Mouse (Mus musculus) limb, embryonic 13.5 days (tissue): Measurements from ENCODE around the gene Dgcr2. TPM values are rescaled to one million over a fixed set of nuclear protein-coding genes. Genes with fewer than 3 reads are reported as not detected.

ENCODE experiments used
- ATAC-seq: fragments of 200-750 bp; cut with Nextera tagmentation; 2 replicates; pipeline ENCODE4 v1.8.0; 2017; ENCODE audit warnings: low read depth, moderate number of reproducible peaks, moderate TSS enrichment; ENCODE audit not compliant: low FRiP score
- H3K27ac ChIP-seq: fragments of 300-500 bp; sonication (generic); 2 replicates; pipeline ENCODE4 v1.5.1; 2015; ENCODE audit warnings: inconsistent platforms, mild to moderate bottlenecking, moderate library complexity
- H3K27me3 ChIP-seq: fragments of 300-500 bp; sonication (generic); 2 replicates; pipeline ENCODE4 v1.6.1; 2015; ENCODE audit warnings: mild to moderate bottlenecking, inconsistent platforms
- H3K36me3 ChIP-seq: fragments of 300-500 bp; sonication (generic); 2 replicates; pipeline ENCODE4 v1.6.1; 2015; ENCODE audit warnings: inconsistent platforms, mild to moderate bottlenecking, moderate library complexity
- H3K4me1 ChIP-seq: fragments of 300-500 bp; sonication (generic); 2 replicates; pipeline ENCODE4 v1.6.1; 2015; ENCODE audit warnings: inconsistent platforms
- H3K4me2 ChIP-seq: fragments of 300-500 bp; sonication (generic); replicated peaks from 2 replicates; pipeline ENCODE4 v1.6.1; 2015; ENCODE audit warnings: inconsistent platforms, mild to moderate bottlenecking, moderate library complexity
- H3K4me3 ChIP-seq: fragments of 300-500 bp; sonication (generic); 2 replicates; pipeline ENCODE4 v1.5.1; 2015; ENCODE audit warnings: moderate library complexity, mild to moderate bottlenecking, inconsistent platforms
- H3K9ac ChIP-seq: fragments of 300-500 bp; sonication (generic); 2 replicates; pipeline ENCODE4 v1.6.1; 2015; ENCODE audit warnings: mild to moderate bottlenecking, inconsistent platforms
- H3K9me3 ChIP-seq: fragments of 300-500 bp; sonication (generic); 2 replicates; pipeline ENCODE4 v1.6.1; 2016; ENCODE audit warnings: inconsistent platforms
- WGBS: fragments of 180-500 bp; shearing (Covaris S2); methylation state at CpG from one replicate; pipeline ENCODE4 v1.1.7; 2015; 5-methylcytosine and 5-hydroxymethylcytosine counted together
- polyA plus RNA-seq: library from polyadenylated mRNA; unstranded; fragments of >200 nt; fragmentation: Nextera tagmentation; extraction: Ambion mirVana; gene quantifications from 2 replicates; pipeline ENCODE4 v1.2.1, GENCODE M21; 2015

Gene Dgcr2
- polyA plus RNA-seq, 1 experiment from 2014 or later: 105 TPM

DNA sequence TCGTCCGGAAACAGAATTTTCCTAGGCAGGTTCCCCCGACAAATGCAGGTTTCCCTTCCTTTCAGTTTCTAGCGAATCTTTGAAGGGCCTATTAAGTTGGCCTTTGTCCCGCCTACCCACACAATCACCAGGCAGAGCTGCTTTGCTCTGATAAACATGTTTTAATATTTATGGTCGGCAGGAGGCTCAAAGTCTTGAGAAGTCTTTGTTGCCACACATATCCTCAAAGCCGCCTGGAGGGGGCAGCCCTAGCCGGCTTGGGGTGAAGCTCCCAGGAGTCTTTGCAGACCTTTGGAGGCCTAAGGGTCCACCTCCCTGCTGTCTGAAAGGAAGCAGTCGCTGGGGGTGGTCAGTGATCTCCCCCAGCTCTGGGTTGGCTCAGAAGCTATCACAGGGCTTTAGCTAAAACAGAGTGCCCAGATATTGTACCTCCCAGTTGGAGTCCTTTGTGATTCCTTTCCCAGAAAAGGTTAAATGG is 30.3 kb upstream of the Dgcr2 start:
- WGBS: under 1% methylated on average over 9 of the region's 9 CpGs
- peak; percentile 7; the same call in 1 of the 2 replicates for ATAC-seq
- H3K4me2 ChIP-seq: peak overlapping the region; percentile 89

DNA sequence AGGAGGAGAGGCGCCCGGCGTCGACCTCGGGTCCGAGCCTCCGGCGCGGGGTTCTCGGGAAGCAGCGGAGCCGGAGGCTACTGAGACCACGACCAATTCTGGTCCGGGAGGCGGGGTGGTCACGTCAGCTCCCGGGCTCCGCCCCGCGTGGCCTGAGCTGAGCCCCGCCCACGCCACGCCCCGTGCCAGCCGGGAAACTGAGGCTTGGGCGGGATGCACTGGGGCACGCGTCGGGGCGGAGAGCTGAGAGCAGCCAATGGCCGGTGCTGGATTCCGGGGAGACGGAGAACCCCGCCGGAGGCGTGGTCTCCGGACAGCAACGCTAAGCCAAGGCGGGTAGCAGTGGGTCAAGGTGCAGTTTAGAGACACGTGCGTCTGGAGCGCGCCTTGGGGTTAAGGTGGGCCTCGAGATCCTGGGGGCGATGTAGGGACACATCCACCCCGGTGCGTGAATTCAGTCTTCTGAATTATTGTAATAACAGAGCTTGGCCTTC is 29.8 kb upstream of the Dgcr2 start, which contains the start of gene Slc25a1:
Gene Slc25a1, minus strand, starts transcription at position 133 of the 494 bp plus-strand sequence.
- Histone ChIP-seq H3K27ac (peak within 1 kb of the TSS; percentile 56), H3K9me3 (no peaks in the 10 kb centered on the region), H3K4me3 (peak within 1 kb of the TSS; percentile 87), H3K27me3 (0 out of 2 replicates have a peak, but pooled peaks cover 3% of the 10 kb centered on the region), H3K4me2 (peak within 1 kb of the TSS; percentile 89), H3K4me1 (peaks cover 19% of the 10 kb centered on the region), H3K36me3 (peaks cover 15% of the 10 kb centered on the region), H3K9ac (peak within 1 kb of the TSS; percentile 86)
- WGBS: under 1% methylated on average over 44 of the region's 47 CpGs
- peak; percentile 74 for ATAC-seq

More for the DNA sequence above, 30.3 kb upstream of the Dgcr2 start:
- peak overlapping the region; percentile 56 for H3K27ac ChIP-seq
- H3K27me3 ChIP-seq: 0 out of 2 replicates have a peak, but pooled peaks cover 3% of the 10 kb centered on the region
- H3K9me3 ChIP-seq: no peaks in the 10 kb centered on the region
- H3K36me3 ChIP-seq: peaks cover 15% of the 10 kb centered on the region
- H3K9ac ChIP-seq: peak overlapping the region; percentile 86; the same call in 1 of the 2 replicates
- peak overlapping the region; percentile 87 for H3K4me3 ChIP-seq
- H3K4me1 ChIP-seq: peaks cover 18% of the 10 kb centered on the region

DNA sequence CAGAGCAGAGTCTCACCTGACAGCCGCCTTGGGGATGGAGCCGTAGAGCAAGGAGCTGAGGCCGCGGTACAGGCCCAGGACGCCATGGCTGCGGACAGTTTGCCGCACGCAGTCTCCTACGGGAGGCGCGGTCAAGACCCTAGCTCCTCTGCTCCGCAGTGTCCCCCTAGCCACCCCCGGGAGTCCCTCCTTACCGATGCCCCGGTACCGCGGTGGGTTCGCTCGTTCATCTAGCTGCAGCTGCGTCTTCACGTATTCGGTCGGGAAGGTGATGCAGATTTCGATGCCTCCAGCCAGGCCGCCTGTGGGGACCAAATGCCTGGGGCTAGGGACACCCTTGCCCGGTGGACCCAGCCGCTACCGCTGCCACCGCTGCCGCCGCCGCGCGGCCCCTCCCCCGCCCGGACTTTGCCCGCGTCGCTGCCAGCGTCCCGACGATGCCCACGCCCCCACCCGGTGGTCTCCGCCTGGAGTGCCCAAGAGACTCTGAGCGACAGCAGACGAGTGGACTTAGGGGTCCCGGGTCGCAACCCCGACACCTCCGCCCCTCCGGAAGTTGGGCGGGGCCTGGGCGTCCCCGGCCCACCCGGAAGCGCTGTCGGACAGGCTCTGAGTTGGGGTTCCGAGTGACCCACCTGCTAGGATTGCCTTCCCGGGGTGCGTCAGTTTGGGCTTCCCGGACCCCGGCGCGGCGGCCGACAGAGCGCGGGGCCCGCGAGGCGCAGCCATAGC is 29.2 kb upstream of the Dgcr2 start:
- WGBS: under 1% methylated on average over 62 of the region's 72 CpGs
- peaks cover 25% of the 10 kb centered on the region for H3K4me1 ChIP-seq
- H3K36me3 ChIP-seq: peaks cover 15% of the 10 kb centered on the region
- H3K4me3 ChIP-seq: peak overlapping the region; percentile 87
- peak overlapping the region; percentile 56; the same call in 1 of the 2 replicates for H3K27ac ChIP-seq
- H3K9me3 ChIP-seq: no peaks in the 10 kb centered on the region
- peak; percentile 46; the same call in 1 of the 2 replicates for ATAC-seq
- peak overlapping the region; percentile 86 for H3K9ac ChIP-seq
- H3K4me2 ChIP-seq: peak overlapping the region; percentile 89
- 0 out of 2 replicates have a peak, but pooled peaks cover 3% of the 10 kb centered on the region for H3K27me3 ChIP-seq

DNA sequence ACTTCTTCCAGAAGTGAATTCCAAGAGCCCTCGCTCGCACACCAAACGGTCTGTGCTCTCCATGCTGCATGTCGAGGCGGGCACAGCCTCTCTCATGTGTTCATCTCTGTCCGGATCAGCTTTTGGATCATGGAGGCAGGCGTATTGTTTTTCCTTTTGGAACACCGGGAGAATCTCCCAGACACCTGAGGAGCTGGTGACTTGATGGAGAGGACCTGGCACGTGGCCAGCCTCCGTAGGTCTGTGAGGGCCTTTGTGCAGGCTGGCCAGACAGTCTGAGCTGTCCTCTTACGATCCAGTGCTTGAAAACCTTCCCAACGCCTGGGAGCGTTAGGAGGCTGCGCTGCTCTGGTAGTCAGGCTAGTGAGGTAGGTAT is 23.8 kb upstream of the Dgcr2 start:
- Histone ChIP-seq H3K4me3 (peak overlapping the region; percentile 87), H3K4me2 (peak overlapping the region; percentile 97), H3K27ac (peak overlapping the region; percentile 67; the same call in 1 of the 2 replicates), H3K36me3 (peaks cover 15% of the 10 kb centered on the region), H3K27me3 (peaks cover 42% of the 10 kb centered on the region), H3K9ac (peak overlapping the region; percentile 94), H3K4me1 (peaks cover 31% of the 10 kb centered on the region), H3K9me3 (no peaks in the 10 kb centered on the region)
- WGBS: under 1% methylated on average over 14 of the region's 14 CpGs
- no peak; the same call in none of the 2 replicates for ATAC-seq

DNA sequence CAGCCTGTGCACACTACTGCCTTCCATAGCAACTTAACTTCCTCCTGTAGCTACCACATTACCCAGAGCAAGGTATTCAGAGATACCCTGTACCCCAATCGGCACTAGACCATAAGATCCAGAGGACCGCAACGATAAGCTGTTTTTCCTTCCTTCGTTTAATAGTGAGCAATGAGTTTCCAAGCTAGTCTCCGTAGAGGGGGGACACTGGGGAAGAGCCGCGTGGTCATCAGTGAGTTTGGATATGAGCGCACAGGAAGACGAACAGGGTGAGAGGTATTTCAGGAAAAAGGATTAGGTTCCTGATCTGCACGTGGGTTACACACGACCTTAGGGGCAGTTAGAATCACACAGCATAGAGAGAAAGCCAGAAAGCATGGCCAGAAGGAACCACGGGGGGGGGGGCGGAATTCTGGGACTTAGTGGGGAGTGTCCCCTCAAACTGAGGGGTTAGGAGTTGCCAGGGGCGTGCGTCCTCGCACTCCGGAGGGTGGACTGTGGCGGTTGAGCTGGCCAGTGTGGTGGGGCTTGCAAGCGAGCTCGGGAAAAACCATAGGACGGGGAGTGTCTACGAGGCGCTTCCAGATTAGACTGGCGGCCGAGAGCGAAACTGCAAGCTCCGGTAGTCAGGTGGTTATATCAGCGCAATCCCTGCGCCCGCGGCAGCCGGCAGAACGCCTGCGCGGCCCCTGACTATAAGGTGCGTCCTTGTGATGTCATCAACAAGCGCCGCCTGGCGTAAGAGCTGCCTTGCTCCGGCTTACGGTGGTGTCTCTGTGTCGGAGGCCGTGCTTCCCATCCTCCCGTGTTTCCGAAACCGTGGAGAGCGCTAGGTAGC is 23.2 kb upstream of the Dgcr2 start:
- peaks cover 25% of the 10 kb centered on the region for H3K4me1 ChIP-seq
- H3K27ac ChIP-seq: peak overlapping the region; percentile 75; the same call in 1 of the 2 replicates
- peak overlapping the region; percentile 97 for H3K4me2 ChIP-seq
- peaks cover 15% of the 10 kb centered on the region for H3K36me3 ChIP-seq
- peaks cover 48% of the 10 kb centered on the region for H3K27me3 ChIP-seq
- peak overlapping the region; percentile 94 for H3K9ac ChIP-seq
- ATAC-seq: peak; percentile 94
- WGBS: 3% methylated on average over 47 of the region's 47 CpGs
- H3K9me3 ChIP-seq: no peaks in the 10 kb centered on the region
- peak overlapping the region; percentile 87 for H3K4me3 ChIP-seq

DNA sequence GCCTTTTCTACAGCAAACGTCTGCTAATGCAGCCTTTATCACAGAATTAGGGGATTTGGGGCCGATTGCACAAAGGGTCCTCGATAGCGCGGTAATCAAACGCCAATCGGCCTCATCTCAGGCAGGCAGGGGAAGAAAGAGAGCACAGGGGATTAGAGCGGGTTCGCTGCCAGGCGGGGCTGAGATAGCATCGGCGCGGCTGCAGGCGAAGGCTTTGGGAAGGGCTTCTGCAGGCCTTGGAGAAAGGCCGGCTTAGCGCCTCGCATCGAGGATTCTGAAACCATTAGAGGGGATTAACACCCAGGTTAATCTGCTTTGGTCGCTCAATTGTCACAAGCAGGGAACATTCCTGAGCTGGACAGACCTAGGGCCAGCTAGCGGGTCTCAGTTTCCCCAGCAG is 22.2 kb upstream of the Dgcr2 start:
- Histone ChIP-seq H3K4me3 (peak overlapping the region; percentile 87; the same call in 1 of the 2 replicates), H3K4me2 (peak overlapping the region; percentile 97), H3K4me1 (peaks cover 23% of the 10 kb centered on the region), H3K9ac (peak overlapping the region; percentile 94), H3K27me3 (peaks cover 55% of the 10 kb centered on the region), H3K9me3 (no peaks in the 10 kb centered on the region), H3K36me3 (peaks cover 12% of the 10 kb centered on the region), H3K27ac (no peak overlapping the region)
- no peak for ATAC-seq
- 12% methylated on average over 20 of the region's 20 CpGs for WGBS

DNA sequence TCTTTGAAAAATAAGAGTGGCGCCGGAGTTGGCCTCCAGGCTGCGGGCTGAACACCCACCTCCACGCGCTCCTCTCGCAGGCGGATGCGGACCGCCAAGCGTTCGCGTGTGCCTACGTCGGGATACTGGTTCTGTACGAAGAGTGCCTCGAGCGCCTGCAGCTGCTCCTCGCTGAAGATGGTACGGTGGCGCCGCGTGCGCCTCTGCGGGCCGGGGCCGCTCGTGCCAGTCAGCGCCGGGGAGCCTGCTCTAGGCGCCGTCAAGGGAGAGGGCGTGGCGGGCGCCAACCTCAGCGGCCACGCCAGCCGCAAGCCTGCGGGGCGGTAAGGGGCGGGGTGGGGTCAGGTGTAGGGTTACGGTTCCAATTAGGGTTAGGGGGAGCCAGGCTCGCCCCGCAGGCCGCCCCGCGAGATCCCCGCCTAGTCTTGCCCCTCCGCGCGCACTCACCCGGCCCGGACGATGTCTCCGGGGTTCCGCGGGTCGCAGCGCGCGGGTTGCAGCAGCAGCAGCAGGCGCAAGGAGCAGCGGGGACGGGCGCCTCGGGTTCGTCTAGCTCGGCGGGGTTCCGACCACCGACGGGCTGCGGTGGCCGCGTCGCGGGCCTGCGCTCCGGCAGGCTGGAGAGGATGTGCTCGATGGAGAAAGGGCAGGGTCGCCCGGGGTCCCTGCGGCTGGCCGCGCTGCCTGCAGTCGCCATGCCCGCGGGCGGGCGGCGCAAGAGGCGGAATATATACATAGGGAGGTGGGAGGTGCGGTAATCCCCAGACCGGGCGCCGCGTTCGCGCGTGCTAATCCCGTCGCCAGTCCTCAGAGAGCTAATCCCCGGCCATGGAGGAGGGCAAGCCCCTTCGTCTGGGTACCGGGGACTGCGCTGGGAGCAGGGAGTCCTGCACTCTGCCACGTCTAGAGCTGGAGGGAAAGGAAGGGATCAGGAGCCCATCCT is 16.2 kb upstream of the Dgcr2 start, which contains the start of gene Gsc2:
Gene Gsc2, minus strand, starts transcription at position 753 of the 943 bp plus-strand sequence.
- Histone ChIP-seq H3K4me1 (peaks cover 24% of the 10 kb centered on the region), H3K9me3 (no peaks in the 10 kb centered on the region), H3K4me2 (peak within 1 kb of the TSS; percentile 72), H3K27me3 (peaks cover 79% of the 10 kb centered on the region), H3K4me3 (peak within 1 kb of the TSS; percentile 45), H3K9ac (peak within 1 kb of the TSS; percentile 60), H3K27ac (no peak within 1 kb of the TSS), H3K36me3 (no peaks in the 10 kb centered on the region)
- no peak for ATAC-seq
- WGBS: under 1% methylated on average over 106 of the region's 106 CpGs

DNA sequence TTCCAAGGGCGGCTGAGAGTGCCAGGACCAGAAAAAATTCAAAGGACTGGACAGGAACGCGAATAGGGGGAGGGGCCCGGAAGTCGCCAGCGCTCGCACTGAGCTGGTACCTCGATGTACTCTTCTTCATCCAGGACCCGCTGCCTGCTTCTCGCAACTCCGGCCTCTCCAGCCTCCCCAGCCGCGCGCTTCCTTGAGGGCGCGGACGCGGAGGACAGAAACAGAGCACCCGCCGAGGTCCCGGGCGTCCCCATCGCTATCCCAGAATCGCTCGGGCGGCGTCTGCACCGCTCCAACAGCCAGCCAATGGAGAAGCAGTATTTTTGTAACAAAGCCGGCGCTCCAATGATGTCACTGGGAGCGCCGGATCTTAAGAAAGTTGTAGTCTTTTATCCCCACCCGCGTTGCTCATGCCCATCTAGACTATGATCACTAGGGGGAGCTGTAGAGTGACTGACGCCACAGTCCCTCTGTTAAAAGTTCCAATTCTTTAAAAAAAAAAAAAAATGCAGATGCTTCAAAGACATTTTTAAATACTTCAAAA is 12.8 kb upstream of the Dgcr2 start, which contains the start of gene Ess2:
Gene Ess2, minus strand, starts transcription at position 297 of the 544 bp plus-strand sequence.
- Histone ChIP-seq H3K27me3 (peaks cover 46% of the 10 kb centered on the region), H3K27ac (peak within 1 kb of the TSS; percentile 48; the same call in 1 of the 2 replicates)

DNA sequence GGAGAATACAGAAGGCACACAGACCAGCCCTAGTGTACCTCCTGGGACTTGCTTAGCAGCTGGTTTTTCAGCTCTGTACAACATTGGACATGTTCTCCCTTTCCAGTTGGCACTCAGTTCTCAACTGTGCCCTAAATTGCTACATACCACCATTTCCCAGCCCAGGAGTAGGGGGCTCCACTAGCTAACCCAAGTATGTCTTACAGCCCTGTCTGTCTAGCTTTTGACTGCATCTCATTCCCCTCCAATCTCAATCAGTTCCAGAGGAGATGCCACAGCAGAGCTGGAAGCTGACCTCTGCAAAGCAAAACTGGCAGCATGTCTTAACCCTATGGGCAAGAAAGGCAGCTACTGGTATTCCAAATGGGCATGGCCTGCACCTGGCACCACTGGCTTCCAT is 2.3 kb downstream of the Dgcr2 start:
- no peak for ATAC-seq
- H3K4me3 ChIP-seq: no peak overlapping the region
- H3K36me3 ChIP-seq: peaks cover 29% of the 10 kb centered on the region
- H3K4me1 ChIP-seq: peaks cover 9% of the 10 kb centered on the region
- H3K9ac ChIP-seq: no peak overlapping the region
- no peak overlapping the region for H3K4me2 ChIP-seq
- H3K27me3 ChIP-seq: no peaks in the 10 kb centered on the region
- no peaks in the 10 kb centered on the region for H3K9me3 ChIP-seq
- no peak overlapping the region for H3K27ac ChIP-seq

More for the DNA sequence above, 12.8 kb upstream of the Dgcr2 start, which contains the start of gene Ess2:
- Histone ChIP-seq H3K9me3 (no peaks in the 10 kb centered on the region), H3K36me3 (peaks cover 34% of the 10 kb centered on the region), H3K9ac (peak within 1 kb of the TSS; percentile 78), H3K4me3 (peak within 1 kb of the TSS; percentile 75), H3K4me1 (peaks cover 24% of the 10 kb centered on the region), H3K4me2 (peak within 1 kb of the TSS; percentile 98)
- WGBS: under 1% methylated on average over 35 of the region's 35 CpGs
- peak; percentile 95 for ATAC-seq

DNA sequence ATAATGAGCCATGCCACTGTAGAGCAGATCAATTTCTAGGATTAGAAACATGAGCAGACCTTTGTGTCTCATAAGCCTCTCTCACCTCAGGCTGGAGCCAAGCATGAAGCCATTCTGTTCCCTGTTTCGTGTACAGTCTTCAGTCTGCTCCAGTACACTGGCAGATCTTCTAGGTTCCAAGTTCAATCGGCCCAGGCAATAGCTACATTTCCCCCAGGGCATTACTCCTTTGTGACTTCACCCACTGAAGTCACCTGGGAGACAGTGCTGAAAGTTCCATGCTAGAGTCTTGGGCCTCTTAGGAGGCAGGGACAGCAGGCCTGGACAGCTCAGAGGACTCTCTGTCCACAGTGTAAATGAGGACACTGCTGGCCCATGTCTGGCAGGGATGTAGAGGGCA is 4.4 kb downstream of the Dgcr2 start, which contains the start of gene Tssk1:
Gene Tssk1, plus strand, starts transcription at position 301 of the 400 bp plus-strand sequence.
- Histone ChIP-seq H3K9me3 (no peaks in the 10 kb centered on the region), H3K27ac (no peak within 1 kb of the TSS), H3K4me2 (no peak within 1 kb of the TSS), H3K36me3 (peaks cover 12% of the 10 kb centered on the region), H3K4me3 (no peak within 1 kb of the TSS), H3K27me3 (no peaks in the 10 kb centered on the region), H3K9ac (no peak within 1 kb of the TSS), H3K4me1 (peaks cover 22% of the 10 kb centered on the region)
- no peak for ATAC-seq
- 93% methylated on average over 2 of the region's 2 CpGs for WGBS
